Mouse (Mus musculus) right cerebral cortex, adult 2 months (tissue): ENCODE measurements around the gene Gm29133.

Experiments
- DNase-seq, 2 experiments: peaks; one replicate each; pipeline ENCODE4 v3.0.0; 2021 to 2022; ENCODE audit warnings: low spot score in 2 of 2

The Gm29133 gene

GRCm38 (mm10) chr3:75747897-75748296 lies at the start of gene Gm29133:
TSS of gene Gm29133 (plus strand) at chr3:75748197.
- DNase-seq: no peak

- no peak for DNase-seq
Observed at GRCm38 (mm10) chr3:75699088-75699487, 48.9 kb upstream of the Gm29133 start.

- DNase-seq: no peak
Observed at GRCm38 (mm10) chr3:75701336-75701735, 46.7 kb upstream of the Gm29133 start.

- peak in 1 of 2 experiments; percentile 28 for DNase-seq
Observed at GRCm38 (mm10) chr3:75706536-75706935, 41.5 kb upstream of the Gm29133 start.

GRCm38 (mm10) chr3:75713678-75714295 lies 34.2 kb upstream of the Gm29133 start:
- DNase-seq: no peak

GRCm38 (mm10) chr3:75720663-75721062 lies 27.3 kb upstream of the Gm29133 start:
- DNase-seq: peak in 1 of 2 experiments; percentile 30

GRCm38 (mm10) chr3:75730982-75731600 lies 16.9 kb upstream of the Gm29133 start:
- no peak for DNase-seq

- no peak for DNase-seq
Observed at GRCm38 (mm10) chr3:75743664-75744437, 4.1 kb upstream of the Gm29133 start.

- DNase-seq: no peak
Observed at GRCm38 (mm10) chr3:75745343-75745742, 2.7 kb upstream of the Gm29133 start.

- no peak for DNase-seq
Observed at GRCm38 (mm10) chr3:75763351-75763750, 15.4 kb downstream of the Gm29133 start.

GRCm38 (mm10) chr3:75774253-75774652 lies 26.3 kb downstream of the Gm29133 start:
- DNase-seq: no peak

- no peak for DNase-seq
Observed at GRCm38 (mm10) chr3:75808001-75808400, 60.0 kb downstream of the Gm29133 start.

- DNase-seq: no peak
Observed at GRCm38 (mm10) chr3:75823934-75824333, 75.9 kb downstream of the Gm29133 start.

- DNase-seq: no peak
Observed at GRCm38 (mm10) chr3:75824458-75824857, 76.5 kb downstream of the Gm29133 start.

GRCm38 (mm10) chr3:75834827-75835226 lies 86.8 kb downstream of the Gm29133 start:
- DNase-seq: no peak

- no peak for DNase-seq
Observed at GRCm38 (mm10) chr3:75835286-75835967, 87.4 kb downstream of the Gm29133 start.
